Mouse (Mus musculus) kidney, postnatal 4 days (tissue): ENCODE measurements around the gene Szt2.

ENCODE experiments used
- DNase-seq, 2 experiments: peaks; one replicate each; pipeline ENCODE4 v3.0.0; 2021; ENCODE audit warnings: mixed read lengths in 2 of 2

Gene Szt2

DNA sequence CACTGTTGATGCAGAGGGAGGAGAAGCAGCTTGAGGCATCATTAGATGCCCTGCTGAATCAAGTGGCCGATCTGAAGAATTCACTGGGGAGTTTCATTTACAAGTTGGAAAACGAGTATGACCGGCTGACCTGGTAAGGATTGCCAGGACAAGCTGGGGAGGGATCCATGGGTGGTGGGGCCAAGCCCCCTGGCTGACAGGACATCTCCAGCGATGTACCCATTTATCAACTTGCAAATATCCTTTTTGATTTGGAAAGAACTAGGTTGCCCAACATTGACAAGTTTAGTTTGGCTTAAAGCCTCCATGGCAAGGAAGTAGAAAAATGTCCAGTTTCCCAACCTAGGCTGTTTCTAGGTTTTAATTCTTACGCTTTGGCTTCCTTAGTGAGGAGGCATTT is 1.8 kb upstream of the Szt2 start:
- no peak for DNase-seq

DNA sequence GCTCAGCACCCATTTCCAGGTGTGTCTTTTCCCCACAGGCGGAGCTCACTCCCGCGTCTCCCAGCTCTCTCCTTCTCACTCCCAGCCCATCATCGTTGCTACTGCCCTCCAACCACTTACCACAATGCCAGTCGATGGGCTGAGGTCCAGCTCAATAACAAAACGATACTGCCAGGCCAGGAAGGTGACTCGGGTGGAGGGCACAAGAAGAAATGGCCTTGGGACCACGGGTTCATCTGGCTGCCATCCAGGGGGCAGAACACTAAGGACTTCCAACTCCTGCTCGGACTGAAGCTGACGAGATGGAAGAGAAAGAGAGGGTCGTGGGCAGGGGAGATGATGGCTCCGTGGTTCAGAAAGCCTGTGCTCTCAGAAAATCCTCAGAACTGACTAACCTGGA is 6.4 kb downstream of the Szt2 start:
- DNase-seq, result no peak

DNA sequence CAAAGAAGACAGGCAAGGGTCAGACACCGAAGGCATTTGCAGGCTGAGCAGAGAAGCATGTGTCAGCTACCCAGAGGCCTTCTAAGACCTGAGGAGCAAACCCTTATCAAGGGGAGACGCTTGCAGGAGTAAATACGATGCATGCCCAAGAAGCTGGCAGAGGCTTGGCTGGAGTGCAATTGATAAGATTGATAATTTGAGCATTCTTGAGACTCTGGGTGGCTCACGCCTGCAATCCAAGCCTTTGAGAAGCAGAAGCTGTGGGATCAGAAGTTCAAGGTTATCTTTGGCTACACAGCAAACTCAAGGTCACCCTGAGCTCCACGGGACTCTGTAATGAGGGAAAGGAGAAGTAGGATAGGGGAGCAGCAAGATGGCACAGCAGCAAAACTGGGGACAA is 7.2 kb downstream of the Szt2 start:
- no peak for DNase-seq

DNA sequence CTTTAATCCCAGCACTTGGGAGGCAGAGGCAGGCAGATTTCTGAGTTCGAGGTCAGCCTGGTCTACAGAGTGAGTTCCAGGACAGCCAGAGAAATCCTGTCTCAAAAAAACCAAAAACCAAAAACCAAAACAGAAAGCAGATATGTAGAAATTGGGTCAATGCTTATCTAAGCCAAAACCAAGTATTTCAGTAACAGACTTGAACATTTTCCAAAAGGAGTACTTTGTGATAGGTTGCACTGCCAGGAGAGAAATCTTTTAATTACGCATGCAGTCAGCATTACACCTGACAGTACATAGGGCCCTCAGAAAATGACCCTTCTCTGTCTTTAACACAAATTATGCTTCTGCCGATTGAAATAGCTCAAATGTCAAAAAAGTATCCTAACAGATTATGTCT is 7.7 kb downstream of the Szt2 start:
- DNase-seq, result no peak

DNA sequence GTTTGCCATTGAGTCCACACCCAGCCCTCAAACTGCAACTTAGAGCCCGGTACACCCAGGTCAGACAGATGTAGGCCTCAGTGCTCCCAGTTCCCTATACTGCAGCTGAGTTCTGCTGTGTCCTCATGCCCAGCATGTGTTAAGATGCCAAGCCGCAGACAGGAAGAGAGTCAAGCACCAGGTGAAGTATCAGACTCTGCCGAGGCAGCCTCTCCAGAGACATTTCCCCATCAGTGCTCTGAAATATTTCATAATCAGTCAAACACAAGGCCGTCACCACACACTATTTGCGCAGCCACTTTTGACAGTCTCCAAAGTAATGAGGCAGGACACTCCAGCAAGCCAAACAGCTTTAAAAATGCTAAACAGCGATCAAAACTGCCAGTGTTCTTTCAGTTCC is 10.7 kb downstream of the Szt2 start:
- DNase-seq, result no peak

DNA sequence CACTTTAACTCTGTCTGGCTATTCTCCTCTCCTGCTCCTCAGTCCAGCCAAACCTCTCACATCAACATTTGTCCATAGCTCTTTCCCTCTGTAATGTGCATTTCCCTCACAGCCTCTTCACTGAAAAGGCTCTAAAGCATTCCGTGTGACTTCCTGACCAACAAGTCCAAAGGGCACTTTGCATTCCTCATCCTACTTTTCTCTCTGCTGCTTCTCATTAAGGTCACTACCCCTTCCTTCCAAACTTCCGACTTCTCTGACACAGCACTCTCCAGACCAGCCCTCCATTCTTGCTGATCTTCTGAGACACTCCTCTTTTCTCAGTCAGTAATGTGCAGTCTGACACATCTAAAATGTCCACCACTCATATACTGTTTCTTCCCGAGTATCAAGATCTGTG is 12.6 kb downstream of the Szt2 start:
- peak in 1 of 2 experiments; percentile 7 for DNase-seq

DNA sequence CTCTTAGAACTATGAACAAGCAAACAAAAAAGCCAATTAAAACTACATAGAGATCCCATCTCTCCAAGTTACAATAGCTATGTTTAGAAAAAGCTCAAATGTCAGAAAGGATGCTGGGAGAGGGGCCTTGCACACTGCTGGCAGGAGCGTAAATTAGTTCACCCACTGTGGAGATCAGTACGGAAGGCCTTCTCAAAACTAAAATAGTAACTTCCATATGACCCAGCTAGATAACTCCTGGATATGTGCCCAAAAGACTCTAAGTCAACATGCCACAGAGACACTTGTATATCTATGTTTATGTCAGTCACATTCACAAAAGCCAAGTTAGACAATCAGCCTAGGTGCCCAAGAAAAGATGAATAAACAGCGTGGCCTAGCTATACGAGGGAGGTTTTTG is 13.8 kb downstream of the Szt2 start:
- DNase-seq, result no peak

DNA sequence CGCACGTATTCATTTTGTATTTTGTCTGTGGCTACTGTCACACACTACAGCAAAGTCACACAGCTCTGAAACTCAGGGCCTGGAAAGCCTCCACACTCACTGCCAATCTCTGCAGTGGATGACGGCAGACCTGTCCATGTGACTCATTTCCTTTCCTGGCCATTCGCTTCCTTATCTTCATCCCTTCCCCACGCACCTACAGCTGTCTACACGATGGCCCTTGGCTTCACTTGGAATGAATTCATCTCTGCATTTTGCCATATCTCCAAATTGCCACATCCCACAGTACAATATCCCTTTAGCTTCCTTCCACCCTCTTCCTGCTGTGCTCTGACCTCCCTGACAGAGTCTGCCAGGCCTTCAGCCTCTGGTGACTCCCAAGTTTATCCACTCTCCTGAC is 14.6 kb downstream of the Szt2 start:
- DNase-seq, result no peak

DNA sequence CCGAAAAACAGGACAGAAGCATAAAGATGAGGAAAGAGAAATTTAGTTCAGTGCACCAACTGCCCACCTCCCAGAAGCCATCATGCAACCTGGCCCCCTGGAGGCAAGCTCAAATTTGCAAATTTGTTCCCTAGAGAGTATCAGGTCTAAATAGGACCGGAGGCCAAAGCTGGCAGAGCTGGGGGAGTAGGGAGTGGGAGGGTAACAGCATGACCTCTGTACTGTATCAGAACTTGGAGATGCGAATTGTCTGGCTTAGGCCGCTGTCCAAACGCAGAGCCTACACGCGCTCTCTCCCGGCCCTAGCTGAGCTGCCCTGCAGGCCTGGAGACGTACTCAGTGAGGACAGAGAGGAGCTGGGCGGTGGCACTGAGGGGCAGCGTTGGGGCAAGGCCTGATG is 18.9 kb downstream of the Szt2 start:
- no peak for DNase-seq

DNA sequence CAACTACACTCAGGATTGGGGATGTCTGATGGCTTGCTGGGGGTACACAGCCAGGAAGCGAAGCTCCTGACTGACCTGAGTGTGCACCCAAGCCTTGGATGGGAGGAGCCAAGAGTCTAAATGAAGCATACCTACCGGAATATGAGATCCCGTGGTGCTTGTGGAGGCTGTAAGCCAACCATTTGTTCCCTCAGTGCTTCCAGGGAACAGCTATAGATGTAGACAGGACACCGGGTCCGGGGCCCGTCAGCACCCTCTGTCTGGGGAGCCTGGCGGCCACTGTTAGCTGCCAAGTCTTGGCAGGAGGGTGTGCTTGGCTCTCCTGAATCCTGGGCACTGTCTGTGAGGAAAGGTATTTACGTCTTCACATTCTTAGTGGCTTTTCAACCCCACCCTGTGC is 21.8 kb downstream of the Szt2 start:
- DNase-seq, result no peak

DNA sequence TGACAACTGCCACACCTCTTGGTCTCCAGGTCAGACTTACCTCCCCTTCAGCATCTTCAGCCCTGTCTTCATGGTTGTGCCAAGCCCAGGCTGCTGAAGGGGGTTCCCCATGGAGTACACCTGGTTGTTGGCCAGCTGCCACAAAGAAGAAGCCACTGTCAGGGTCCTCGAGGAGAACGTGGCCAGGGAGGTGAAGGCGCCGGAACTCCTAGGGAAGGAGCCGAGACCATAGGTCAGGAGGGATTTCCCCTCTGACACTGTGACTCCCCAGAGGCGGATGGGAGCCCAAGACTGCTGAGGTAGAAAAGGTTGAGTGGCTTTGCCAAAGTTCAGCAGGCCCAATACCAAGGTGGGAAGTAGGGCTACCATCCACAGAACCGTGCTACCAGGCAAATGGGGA is 25.8 kb downstream of the Szt2 start:
- DNase-seq, result no peak

DNA sequence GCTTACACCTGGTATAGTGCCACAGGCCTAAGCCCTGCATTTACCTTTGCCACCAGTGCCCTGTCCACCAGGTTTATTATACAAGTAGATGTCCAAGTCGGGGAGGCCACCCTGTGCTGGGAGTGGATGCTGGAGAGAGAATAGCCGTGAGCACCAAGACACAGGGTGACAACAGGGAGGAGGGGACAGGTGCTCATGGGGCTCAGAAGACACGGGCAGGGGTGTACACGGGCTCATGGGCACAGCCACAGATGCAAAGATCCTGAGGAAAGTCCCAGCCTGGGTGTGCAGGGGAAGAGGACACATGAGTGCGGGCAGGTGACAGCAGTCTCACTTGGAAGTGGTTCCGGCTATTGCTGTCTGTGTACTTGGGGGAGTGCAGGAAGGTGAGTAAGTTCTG is 33.1 kb downstream of the Szt2 start:
- no peak for DNase-seq

DNA sequence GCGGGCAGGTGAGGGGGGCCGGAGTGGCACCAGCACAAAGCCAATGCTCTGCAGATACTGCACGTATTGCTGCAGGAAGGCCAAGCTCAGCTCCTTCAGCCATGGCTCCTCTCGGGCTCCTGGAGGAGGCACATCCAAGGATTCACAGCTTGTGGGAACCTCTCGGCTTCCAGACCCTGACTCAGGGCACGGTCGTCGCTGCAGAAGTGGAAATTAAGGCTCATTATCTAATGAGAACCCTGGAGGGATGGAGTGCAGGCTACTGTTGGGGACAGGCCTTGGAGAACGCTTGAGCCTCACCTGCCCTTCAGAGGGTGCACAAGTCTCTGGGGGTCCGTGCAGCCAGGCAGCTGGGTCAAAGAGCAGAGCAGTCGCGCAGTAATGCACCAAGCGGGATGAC is 37.3 kb downstream of the Szt2 start:
- no peak for DNase-seq

DNA sequence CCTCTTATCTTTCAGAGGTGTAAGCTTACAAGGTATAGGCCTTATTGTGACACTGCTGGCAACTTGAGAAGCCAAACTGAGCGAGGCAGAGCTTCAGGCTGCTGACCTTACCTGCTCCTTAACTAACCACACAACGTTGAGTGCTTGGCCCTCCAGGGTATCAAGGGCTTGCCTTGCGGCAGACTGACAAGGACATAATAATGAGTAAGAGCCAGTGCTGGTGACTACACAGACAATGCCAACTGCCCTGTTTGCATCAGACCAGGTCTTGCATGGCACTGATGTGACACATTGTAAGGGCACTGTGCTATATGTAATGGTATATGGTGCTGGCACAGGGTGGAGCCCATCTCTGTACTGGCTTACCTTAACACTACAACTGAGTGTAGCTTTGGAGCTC is 40.5 kb downstream of the Szt2 start:
- DNase-seq, result no peak

DNA sequence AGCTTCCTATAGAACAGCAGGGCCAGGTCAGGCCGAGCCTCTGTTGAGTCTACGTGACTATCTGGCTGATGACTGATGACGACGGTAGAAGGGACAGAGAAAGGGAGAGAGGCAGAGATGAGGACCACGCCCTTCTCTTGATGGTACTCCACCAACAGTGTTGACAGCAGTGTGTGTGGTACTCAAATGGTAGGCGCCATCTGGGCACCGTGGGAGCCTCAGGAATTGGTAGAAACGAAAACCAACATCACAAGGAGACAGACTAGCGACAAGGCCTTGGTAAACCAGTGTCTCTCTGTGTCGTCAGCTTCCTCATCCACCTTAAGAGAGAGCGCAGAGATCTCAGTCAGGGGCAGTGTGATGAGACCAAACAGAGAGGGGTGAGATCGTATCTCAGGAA is 41.5 kb downstream of the Szt2 start:
- no peak for DNase-seq

DNA sequence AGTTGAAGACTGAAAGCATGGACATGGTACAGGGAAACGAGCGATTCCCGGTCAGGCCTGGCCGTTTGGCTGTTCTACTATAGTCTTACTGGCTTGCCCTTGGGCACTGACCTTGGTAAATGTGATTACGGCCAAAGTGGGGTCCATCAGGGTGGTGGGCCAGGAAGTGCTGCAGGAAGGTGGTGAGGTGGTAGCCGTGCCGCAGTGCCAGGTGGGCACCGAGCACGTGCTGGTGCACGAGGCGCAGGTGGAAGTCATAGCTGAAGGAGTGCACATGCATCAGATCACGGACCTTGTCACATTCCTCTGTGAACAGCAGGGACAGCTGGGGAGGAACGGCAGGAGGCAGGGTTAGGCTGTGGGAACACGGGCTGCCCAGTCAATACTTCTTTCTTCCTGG is 43.1 kb downstream of the Szt2 start:
- DNase-seq, result no peak

DNA sequence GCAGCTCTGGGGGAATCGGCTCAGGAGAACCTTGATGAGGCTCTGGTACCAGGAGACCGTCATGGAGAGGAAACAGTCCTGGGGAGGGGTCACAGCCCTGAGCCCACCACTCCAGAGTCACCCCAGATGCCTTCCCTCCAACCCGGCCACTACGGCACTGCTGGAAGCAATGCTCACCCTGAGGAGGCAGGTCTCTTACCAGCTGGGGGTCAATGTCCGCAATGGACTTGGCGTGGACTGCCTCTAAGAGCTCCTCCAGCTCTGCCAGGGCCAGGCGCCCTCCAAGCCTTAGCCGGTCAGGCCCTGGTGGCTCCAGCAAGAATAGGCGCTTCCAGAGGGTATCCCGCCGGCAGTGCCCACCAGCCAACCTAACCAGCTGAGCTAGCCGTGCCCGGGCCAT is 44.4 kb downstream of the Szt2 start:
- DNase-seq, result peak in 1 of 2 experiments; percentile 31

DNA sequence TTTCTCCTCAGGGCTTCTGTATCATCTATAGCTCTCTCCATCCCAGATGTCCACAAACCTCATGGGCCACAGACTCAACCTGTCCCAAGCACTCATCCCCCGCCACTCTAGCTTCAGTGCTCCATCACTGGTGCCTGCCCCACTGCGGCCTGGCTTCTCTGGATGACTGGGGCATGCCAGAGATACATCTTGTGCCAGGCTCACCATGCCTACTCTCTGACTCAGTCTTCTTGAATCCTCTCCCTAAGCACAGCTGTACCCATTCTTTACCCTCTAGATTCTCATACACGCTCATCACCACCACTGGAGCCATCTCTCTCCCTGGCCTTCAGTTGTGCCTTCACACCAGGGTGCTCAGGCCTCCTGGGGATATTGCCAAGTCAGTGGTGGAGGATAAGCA is 45.1 kb downstream of the Szt2 start:
- no peak for DNase-seq

DNA sequence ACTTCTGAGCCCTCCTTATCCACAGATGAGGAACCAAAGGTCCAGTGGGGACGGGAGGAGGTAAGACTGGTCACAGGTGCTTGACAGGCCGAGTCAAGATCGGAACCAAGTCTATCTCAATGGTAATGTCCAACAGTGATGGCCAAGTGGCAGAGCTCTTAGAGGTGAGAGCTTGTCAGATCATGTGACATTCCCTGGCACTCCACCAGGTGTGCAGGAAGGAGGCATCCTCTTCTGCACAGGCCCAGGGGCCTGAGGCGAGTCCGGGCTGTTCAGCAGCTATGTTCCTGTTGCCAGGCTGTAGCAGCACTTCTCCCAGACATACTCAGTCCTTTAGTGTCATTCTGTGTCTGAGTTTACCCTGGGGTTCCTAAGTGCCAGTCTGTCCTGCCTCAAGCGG is 46.2 kb downstream of the Szt2 start:
- no peak for DNase-seq

DNA sequence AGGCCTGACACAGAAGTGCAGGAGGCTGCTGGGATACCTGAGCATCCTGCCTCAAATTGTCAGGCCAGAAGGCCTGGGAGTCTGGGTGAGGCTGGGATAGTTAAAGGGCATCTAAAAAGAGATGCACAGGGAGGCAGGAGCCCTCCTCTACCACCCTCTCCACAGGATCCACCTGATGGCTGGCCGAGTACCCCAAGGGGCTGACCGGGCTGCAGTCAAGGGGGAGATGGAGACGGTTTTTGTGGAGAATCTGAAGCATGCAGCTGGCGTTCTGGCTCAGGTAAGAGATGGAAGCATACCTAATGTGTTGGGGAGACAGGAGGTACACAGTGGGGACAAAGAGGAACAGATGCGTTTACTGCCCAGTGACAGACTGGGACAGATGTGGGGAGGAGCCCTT is 47.6 kb downstream of the Szt2 start:
- no peak for DNase-seq

DNA sequence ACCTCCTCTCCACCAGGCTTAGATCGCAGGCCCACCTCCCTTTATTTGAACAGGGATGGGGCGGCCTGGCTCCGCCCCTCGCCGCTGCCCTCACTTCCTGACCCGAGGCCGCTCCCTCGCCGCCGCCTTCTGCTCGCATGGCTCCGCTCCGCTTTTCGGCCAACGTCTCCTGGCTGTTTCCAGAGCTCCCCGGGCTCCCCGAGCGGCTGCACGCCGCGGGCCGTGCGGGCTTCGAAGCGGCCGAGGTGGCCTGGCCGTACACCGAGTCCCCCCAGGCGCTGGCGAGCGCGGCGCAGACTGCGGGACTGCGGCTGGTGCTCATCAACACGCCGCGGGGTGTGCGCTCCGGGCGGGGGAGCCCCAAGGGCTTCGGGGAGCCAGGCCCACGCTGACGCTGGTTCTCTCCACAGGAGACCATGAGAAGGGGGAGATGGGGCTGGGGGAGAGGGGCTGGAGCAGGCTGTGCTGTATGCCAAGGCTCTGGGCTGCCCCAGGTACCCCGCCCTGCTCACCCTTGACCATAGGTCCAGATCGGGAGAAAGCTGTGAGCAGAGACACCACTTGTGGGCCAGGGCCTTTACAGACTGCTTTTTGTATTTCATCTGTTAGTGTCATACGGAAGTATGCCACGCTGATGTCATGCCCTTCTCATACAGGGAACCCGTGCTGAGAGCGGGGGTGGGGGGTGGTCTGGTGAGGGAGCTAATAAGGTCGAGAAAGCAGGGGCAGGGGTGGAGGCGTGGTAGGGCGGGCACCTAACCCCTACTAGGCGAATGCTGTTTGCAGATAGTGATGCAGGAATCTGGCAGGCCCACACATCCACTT is 49.0 kb downstream of the Szt2 start:
- DNase-seq, result peak; percentile 83 to 90

DNA sequence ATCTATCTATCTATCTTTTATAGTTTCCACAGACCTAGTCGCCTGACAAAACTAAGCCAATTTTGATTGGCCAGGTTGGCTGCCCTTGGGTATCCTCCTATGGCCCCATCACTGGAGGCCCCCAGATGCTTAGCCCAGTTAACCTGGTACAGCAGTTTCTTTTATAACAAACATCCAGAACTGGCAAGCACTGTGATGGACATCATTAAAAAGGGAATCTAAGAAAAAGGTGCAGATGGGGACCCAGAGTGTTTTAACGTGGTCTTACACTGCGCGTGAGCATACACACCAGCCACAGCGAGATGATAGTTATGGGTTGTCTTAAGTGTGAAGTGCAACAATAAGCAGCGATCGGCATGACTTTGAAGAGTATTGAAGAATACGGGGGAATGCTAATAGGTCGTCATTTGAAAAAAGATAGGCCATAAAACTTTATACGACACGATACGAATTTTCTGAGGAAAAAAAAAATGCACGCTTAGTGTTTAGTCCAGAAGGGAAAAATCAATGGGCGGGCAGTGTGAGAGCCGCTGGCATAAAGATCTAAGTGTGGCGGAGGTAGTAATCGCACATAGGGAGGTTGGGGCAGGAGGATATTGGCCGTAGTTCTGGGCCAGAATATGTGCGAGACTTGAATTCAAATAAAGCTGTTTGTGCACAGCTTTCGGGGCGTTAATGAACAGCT is 49.7 kb downstream of the Szt2 start:
- no peak for DNase-seq

DNA sequence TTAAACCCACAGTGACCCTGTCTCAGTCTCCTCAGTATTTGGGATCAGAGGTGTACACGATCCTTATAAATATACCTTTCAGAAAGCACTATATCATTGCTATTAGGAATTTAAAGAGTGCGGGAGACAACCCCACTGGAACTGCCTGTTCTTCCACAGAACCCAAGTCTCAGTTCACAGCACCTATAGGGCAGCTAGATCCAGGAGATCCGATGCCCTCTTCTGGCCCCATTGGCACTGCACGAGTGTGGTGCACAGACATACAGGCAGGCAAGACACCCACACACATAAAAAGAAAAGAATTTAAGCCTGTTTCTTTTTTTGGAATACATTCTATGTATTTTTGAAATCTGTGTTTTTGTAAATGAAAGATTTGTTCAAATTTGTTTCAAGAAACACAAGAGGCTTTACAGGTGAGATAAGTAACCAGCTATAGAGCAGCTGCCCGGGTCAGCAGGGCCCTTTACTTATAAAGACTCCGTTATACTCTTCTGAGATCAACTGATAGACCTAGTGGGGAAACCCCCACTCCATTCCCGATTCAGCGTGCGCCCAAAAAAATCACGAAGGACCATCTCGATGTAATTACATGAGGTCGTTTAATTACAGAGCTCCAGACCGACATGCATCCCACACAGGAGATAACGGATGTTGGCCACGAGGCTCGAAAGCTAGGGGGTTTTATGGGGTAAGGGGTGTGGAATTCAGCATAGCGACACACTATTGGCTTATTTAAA is 50.7 kb downstream of the Szt2 start:
- no peak for DNase-seq

DNA sequence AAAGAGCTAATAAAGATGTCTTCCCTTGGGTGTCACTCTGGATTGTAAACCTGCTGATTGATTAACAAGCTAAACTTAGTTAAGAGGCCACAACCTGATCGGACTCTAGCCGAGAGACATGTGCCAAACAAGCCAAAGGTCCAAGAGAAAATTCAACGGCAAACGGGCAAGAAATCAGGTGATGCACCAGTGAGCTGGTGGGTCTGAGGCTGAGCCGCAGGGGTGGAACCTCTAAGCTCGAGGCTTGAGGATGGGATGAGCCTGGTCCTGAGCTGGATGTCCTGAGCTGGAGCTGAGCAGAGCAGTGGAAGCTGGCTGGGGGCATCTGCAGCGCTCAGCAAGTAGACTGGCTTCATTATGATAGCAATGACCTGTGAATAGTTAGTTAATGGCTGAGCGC is 51.6 kb downstream of the Szt2 start:
- DNase-seq, result peak in 1 of 2 experiments; percentile 39
